Mouse (Mus musculus) frontal cortex, adult (tissue): ENCODE data around the gene Cdk10.
"Not testable (repeated sequence)": the region's sequence is repeated elsewhere in the genome, so short reads cannot be mapped to it uniquely, and the experiment has no call there.

Experiments used
- ATAC-seq: cut with Nextera tagmentation; 2 replicates; pipeline ENCODE4 v1.9.2; 2017; ENCODE audit warnings: mild to moderate bottlenecking, moderate library complexity, mixed read lengths; ENCODE audit not compliant: low TSS enrichment

Gene Cdk10

GRCm38 (mm10) chr8:123224278-123225266 lies at the start of gene Cdk10:
Gene Cdk10, plus strand, starts transcription at chr8:123224842.
- peak; percentile 85 for ATAC-seq

- ATAC-seq, result no peak
Observed at GRCm38 (mm10) chr8:123181391-123181790, 43.3 kb upstream of the Cdk10 start.

DNA sequence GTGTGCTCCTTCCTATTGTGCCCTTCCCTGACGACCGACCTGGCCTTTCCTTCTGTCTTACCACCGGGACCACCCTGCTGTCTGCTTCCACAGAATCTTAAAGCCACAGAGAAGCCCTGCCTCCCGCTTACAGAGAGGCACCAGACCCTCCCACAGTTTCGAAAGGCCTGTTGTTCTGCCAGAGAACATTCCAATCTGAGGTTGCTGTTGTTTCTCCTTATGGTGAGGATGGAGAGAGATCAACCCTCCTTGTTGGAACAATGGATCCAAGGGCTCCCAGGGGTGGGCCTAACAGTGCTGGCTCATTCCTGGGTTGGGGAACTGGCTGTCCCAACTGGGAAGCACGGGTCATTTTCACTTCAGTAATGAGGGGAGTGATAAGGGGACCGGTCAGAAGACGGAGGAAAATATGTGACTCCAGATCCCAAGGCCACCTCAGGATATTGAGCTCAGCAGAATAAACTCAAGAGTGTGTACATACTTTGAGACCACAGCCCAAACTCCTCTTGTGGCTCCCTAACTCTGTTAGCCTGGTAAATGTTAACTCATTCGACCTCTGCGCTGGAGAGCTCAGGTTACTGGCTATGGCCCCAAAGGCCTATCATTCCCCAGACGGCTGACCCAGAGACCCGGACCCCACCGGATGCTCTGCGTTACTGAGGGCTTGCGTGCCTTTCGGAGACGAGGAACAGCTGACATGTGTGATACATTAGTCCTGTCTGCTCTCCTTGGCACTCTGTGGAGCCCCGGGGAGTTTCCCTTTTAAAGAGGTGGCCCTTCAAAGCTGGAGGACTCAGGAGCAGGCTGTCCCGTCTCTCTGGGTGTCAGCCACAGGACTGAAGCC lies 38.9 kb upstream of the Cdk10 start, which contains the start of gene Dpep1:
Gene Dpep1 (plus strand): TSS at position 677 of the 844 bp plus-strand sequence.
- ATAC-seq, result no peak

DNA sequence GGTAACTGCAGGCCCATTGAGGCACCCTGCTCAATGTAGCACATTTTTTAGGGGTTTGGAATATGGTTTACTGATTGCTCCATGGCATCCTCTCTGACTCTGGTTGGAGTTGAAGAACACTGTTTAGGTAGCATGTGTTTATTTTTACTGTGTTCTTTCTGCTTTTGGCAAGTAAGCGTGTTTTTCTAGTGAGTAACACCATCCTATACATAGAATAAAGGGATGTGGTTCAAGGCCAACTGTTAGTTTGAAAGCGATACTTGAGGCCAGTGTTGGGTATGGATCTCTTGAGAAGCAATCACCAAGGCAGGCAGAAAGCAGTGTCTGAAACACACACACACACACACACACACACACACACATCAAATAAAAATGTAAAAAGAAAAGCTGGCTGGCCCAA lies 36.6 kb upstream of the Cdk10 start:
- no peak for ATAC-seq

GRCm38 (mm10) chr8:123188841-123189240 lies 35.8 kb upstream of the Cdk10 start:
- ATAC-seq, result no peak

DNA sequence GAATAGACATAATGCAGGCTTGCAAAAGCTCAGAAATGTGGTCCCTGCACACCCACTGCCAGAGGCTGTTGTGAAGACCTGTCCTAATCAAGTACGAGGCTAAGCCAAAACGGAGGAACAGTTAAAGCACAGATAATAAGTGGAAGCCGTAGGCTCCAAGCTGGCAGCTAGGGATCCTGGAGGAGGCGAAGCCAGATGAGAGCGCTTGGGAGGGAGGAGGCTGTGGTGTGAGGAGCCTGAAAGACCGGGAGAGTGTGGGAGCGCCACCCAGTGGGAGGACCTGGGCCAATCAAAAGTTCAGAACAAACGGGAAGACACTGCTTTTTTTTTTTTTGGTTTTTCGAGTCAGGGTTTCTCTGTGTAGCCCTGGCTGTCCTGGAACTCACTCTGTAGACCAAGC lies 34.0 kb upstream of the Cdk10 start:
- peak; percentile 99 for ATAC-seq

DNA sequence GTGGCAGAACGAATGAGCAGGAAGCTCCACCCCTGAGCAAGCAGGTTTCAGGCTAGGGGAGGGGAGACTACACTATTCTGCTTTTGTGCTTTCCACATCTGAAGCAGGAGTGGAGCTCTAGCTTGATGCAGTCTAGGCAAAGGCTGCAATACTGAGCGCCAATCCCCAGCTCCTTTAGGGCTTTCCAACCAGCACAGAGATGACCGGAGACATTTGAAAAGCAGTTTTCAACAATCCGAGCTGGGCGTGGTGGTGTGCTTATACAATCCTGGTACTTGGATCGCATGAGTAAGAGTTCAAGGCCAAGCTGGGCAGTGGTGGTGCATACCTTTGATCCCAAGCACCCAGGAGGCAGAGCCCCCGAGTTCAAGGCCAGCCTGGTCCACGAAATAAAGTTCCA lies 32.7 kb upstream of the Cdk10 start:
- no peak for ATAC-seq

GRCm38 (mm10) chr8:123193771-123194170 lies 30.9 kb upstream of the Cdk10 start:
- ATAC-seq, result no peak

DNA sequence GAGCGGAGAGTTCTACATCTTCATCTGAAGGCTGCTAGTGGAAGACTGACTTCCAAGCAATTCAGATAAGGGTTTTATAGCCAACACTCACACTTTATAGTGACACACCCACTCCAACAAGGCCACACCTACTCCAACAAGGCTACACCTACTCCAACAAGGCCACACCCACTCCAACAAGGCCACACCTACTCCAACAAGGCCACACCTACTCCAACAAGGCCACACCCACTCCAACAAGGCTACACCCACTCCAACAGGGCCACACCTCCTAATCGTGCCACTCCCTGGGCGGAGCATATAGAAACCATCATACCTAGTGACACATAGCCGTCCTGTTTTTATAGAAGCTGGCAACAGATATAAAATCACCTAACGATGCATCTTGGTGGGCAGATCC lies 27.6 kb upstream of the Cdk10 start:
- ATAC-seq, result not testable (repeated sequence)

GRCm38 (mm10) chr8:123199864-123200263 lies 24.8 kb upstream of the Cdk10 start:
- no peak for ATAC-seq

GRCm38 (mm10) chr8:123202288-123202687 lies 22.4 kb upstream of the Cdk10 start:
- peak; percentile 28; the same call in 1 of the 2 replicates for ATAC-seq

GRCm38 (mm10) chr8:123203571-123203970 lies 21.1 kb upstream of the Cdk10 start:
- no peak; the same call in 1 of the 2 replicates for ATAC-seq

DNA sequence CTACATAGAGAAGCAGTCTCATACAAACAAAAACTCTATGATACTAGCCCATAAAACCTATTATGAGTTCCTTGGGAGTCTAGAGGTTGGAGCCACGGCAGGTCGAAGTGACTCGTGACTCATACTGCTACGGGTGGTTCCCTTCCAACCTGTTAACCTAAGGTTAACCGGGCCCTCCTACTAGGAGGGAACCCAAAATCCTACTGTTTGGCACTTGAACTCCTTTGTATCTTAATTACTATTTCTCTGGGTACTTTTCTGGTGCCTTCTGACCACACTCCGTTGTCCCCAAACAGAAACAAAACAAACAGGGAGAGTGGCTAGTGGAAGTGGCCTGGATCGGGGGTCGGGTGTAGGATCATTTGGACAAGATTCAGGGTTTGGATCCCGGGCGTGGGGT lies 12.8 kb upstream of the Cdk10 start:
- ATAC-seq, result no peak

DNA sequence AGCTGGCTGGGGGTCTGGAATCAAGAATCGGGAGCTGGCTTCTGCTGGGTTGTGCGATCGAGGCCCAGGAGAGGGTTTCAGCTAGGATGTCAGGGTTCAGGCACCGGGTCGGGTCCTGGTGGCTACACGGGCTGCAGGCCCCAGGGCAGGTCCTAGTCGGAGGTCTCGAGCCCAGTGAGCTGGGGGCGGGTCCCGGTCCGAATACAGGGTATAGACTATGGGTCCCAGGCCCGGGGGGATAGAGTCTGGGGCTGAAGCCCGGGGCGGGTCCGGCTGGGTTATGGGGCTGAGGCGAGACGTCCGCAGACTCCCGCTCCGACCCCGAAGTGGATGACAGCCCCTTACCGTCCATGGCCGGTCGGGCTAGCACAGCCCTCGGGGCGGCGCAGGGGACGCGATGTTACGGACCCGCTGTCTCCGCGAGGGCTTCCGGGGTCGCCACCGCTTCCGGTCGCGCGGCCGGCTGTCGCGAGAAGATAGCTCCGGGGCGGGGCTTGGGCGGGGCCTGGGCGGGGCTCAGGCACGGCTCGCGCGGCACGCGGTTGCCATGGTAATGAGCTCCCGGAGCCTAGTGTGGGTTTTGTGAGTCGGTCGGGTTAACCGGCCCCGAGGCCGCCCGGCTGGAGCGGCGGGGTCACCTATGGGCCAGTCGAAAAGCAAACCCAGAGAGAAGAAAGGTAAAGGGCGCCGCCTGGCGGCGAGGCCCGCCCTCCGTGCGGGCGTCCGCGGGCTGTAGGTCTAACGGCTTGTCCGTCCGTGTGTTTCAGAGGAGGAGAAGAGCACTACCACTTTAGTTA lies 12.1 kb upstream of the Cdk10 start, which contains the start of the genes Chmp1a and Spata33:
Gene Chmp1a (minus strand): TSS at position 443 of the 797 bp plus-strand sequence.
Gene Spata33 (plus strand): TSS at position 512 of the 797 bp plus-strand sequence.
- peak; percentile 95 for ATAC-seq

DNA sequence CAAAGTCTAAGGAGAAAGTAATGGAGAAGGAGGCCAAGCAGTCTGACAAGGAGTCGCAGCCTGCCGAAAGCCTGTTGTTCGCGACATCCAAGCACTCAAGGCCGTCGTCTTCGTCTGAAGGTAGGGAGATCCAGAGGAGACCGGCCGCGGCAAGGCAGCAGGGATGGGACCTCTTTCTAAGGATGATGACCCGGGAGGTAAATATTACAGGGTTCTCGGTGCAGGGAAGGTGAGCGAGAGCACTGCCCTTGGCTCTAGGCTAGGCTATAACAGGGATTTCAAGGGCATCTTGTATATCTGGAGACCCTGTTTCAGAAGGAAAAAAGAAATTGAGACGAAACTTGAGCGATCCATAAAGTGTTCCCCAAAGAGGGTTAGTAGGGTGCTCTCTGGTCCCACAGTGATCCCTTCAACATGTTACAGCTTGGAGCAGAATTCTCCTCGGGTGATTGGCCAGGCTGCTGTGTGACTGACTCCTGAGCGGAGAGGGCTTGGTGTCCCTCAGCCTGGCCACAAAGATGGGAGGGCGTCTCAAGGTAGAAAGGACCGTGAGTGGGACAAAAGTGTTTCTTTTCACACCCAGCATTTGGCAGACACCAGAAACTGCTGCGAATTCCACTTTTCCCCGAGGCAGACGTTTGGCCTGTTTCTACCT lies 11.4 kb upstream of the Cdk10 start:
- no peak for ATAC-seq

- ATAC-seq, result no peak
Observed at GRCm38 (mm10) chr8:123215430-123215829, 9.2 kb upstream of the Cdk10 start.

- ATAC-seq, result no peak
Observed at GRCm38 (mm10) chr8:123220917-123221316, 3.7 kb upstream of the Cdk10 start.

GRCm38 (mm10) chr8:123228416-123228815 lies 3.8 kb downstream of the Cdk10 start:
- peak; percentile 48; the same call in 1 of the 2 replicates for ATAC-seq

GRCm38 (mm10) chr8:123230326-123230725 lies 5.7 kb downstream of the Cdk10 start:
- not testable (repeated sequence) for ATAC-seq

- no peak for ATAC-seq
Observed at GRCm38 (mm10) chr8:123231742-123232141, 7.1 kb downstream of the Cdk10 start.

- no peak; the same call in 1 of the 2 replicates for ATAC-seq
Observed at GRCm38 (mm10) chr8:123232553-123232952, 7.9 kb downstream of the Cdk10 start.
